Mouse (Mus musculus) spleen, postnatal 0 days (tissue): ENCODE measurements around the gene Gng7. TPM values are rescaled to one million over a fixed set of nuclear protein-coding genes. Genes with fewer than 3 reads are reported as not detected.

Source experiments
- polyA plus RNA-seq: library from polyadenylated mRNA; unstranded; fragments of >200 nt; fragmentation: Nextera tagmentation; extraction: Ambion mirVana; gene quantifications from 2 replicates; pipeline ENCODE4 v1.2.1, GENCODE M21; 2015

Gng7 gene
- polyA plus RNA-seq = 0.67 and 0.95 TPM in 2 replicates

GRCm38 (mm10) chr10:81014393-81015384 is at the start of gene Gng7:
Gene Gng7, minus strand, starts transcription at chr10:81014945.

GRCm38 (mm10) chr10:81059603-81060543 is 45.1 kb upstream of the Gng7 start, which contains the start of gene Sgta:
Gene Sgta, minus strand, starts transcription at chr10:81060181.

DNA sequence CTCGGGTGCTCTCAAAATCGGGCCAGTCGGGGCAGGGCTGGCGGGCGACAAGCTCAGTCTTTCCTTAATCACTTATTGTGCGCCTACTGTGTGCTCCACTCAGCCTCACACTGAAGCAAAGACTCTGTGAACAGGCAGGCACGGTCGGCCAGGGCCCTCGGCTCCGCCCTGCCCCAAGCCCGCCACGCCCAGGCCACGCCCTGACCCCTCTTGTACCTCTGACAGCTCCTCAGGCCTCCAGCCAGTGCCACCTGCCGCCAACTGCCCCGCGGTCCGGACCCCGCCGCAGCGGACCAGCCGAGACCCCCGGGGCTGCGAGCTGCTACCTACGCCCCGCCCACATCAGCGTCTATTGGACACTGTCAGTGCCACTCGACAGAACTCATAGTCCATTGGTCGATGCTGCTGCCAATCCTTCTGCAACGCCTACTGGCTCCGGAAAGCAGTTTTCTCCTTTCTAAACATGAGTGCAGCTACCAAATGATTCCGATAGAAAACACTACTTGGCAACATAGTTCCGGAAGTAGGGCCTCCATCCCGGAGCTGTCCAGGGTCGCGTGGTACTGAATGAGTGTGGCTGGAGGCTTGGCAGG is 22.3 kb upstream of the Gng7 start, which contains the start of gene Slc39a3:
Gene Slc39a3, minus strand, starts transcription at position 439 of the 593 bp plus-strand sequence.

DNA sequence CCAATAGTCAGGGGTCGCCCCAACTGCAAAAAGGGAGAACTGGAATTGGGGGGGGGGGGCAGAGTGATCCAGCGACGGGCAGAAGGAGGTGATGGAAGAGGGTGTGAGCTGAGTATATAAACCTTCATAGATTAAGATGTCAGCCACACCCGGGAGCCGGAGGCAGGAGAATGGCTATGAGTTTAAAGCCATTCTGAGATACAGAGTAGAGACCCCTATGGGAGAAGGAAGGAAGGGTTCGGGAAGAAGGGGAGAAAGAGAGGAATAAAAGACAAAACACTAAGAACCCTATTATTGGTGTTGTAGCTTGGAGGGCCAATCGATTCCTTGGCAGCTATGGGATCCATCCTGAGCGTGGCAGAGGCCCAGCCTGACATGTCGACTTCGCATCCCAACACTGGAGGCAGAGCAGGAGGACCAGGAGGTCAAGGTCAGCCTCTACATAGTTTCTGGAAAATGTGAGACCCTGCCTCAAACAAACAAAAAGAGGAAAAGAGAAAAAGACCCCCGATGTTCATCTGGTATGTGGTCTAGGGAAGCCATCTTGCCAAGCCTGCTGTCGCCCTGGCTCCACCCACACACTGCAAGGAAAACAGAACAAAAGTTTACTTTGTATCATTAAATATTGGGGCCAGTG is 11.0 kb upstream of the Gng7 start, which contains the start of gene Diras1:
Gene Diras1, minus strand, starts transcription at position 24 of the 637 bp plus-strand sequence.

DNA sequence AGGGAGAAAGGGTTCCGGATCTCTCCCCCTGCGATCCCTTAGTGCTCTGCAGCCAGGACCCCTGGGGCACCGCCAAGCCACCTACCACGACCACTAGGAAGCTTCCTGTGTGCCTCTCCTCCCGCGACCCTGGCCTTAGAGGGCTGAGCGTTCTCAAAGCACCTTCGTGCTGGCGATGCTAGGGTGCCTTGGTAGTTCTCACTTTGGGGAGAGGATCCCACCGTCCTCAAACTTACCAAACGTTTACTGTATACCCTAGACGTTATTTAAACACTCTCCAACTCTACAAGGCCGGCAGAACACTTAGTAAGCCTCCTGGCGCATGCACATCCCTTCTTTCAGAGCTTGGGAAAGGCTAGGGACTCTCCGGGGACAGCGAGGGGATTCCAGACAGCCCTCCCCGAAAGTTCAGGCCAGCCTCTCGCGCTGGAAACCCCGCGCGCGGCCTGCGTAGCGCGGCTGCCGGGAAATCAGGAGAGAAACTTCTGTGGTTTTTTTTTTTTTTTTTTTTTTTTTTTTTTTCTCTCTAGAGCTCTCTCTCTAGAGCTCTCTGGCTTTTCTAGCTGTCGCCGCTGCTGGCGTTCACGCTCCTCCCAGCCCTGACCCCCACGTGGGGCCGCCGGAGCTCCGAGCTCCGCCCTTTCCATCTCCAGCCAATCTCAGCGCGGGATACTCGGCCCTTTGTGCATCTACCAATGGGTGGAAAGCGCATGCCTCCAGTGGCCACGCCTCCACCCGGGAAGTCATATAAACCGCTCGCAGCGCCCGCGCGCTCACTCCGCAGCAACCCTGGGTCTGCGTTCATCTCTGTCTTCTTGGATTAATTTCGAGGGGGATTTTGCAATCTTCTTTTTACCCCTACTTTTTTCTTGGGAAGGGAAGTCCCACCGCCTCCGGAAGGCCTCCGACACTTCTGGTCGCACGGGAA is 85.2 kb downstream of the Gng7 start, which contains the start of gene Gadd45b:
Gene Gadd45b, plus strand, starts transcription at position 775 of the 928 bp plus-strand sequence.

DNA sequence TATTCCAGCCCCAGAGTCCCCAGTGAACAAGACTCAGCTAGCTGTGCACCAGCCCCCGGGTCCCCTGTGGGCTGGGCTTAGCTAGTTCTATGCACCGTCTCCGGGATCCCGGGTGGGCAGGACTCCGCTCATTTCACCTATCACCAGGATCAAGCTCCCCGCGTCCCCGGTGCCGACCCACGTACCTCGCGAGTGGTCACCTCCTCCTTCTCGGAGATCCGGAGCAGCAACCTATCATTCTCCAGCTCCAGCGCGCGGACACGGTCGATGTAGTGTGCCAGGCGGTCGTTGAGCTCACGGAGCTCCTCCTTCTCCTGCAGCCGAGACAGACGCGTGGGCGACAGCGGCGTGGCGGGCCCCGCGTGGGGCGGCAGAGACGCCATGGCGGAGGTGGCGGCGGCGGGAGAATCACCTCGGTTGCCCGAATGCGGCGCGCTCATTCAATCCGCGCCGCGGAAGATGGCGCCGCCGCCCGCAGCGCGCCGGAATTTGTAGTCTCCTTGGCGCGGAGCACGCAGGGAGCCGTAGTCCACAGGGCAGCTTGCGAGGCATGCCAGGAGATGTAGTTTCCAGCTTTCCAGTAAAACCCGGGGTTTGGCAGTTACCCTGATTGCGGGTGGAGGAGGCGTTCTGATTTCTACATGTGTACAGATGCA is 96.8 kb downstream of the Gng7 start, which contains the start of gene Lmnb2:
Gene Lmnb2, minus strand, starts transcription at position 467 of the 656 bp plus-strand sequence.

GRCm38 (mm10) chr10:80900318-80901247 is 114.2 kb downstream of the Gng7 start, which contains the start of gene Timm13:
Gene Timm13, minus strand, starts transcription at chr10:80900969.

Other genes with a start within 250 kb of the Gng7 start
- gene Sf3a2, start 216.7 kb downstream of the Gng7 start, polyA plus RNA-seq = 43.1 and 44.2 TPM in 2 replicates
- 91.0 and 101 TPM in 2 replicates for gene Plekhj1, start 216.3 kb downstream of the Gng7 start, polyA plus RNA-seq
- 0.07 TPM in 1 of 2 replicates, not detected in the other for gene Amh, start 209.7 kb downstream of the Gng7 start, polyA plus RNA-seq
- 0.13 and 0.29 TPM in 2 replicates for gene Jsrp1, start 201.4 kb downstream of the Gng7 start, polyA plus RNA-seq
- gene Oaz1, start 188.3 kb downstream of the Gng7 start, polyA plus RNA-seq = 1,694 and 1,746 TPM in 2 replicates
- 0.24 TPM in 1 of 2 replicates, not detected in the other for gene Lingo3, start 170.9 kb downstream of the Gng7 start, polyA plus RNA-seq
- gene Lsm7, start 159.7 kb downstream of the Gng7 start, polyA plus RNA-seq = 245 and 270 TPM in 2 replicates
- 70.4 and 75.6 TPM in 2 replicates for gene Sppl2b, start 159.7 kb downstream of the Gng7 start, polyA plus RNA-seq
- 0.08 TPM in 1 of 2 replicates, not detected in the other for gene Tmprss9, start 143.1 kb downstream of the Gng7 start, polyA plus RNA-seq
- 233 and 235 TPM in 2 replicates for gene Timm13, start 114.0 kb downstream of the Gng7 start, polyA plus RNA-seq
- gene Lmnb2, start 96.7 kb downstream of the Gng7 start, polyA plus RNA-seq = 10.5 and 12.7 TPM in 2 replicates
- gene Gadd45b, start 84.9 kb downstream of the Gng7 start, polyA plus RNA-seq = 10.3 and 11.5 TPM in 2 replicates
- not detected in 2 replicates for gene Diras1, start 10.7 kb upstream of the Gng7 start, polyA plus RNA-seq
- 5.5 and 7.1 TPM in 2 replicates for gene Slc39a3, start 22.5 kb upstream of the Gng7 start, polyA plus RNA-seq
- gene Sgta, start 45.2 kb upstream of the Gng7 start, polyA plus RNA-seq = 54.6 and 63.6 TPM in 2 replicates
- 19.3 and 20.4 TPM in 2 replicates for gene Thop1, start 55.1 kb upstream of the Gng7 start, polyA plus RNA-seq
- gene Creb3l3, start 83.9 kb upstream of the Gng7 start, polyA plus RNA-seq = 0.30 and 0.38 TPM in 2 replicates
- gene Map2k2, start 91.0 kb upstream of the Gng7 start, polyA plus RNA-seq = 93.5 and 93.8 TPM in 2 replicates
- 59.5 and 59.9 TPM in 2 replicates for gene Zbtb7a, start 120.3 kb upstream of the Gng7 start, polyA plus RNA-seq
- 25.3 and 25.7 TPM in 2 replicates for gene Pias4, start 153.0 kb upstream of the Gng7 start, polyA plus RNA-seq
- gene Eef2, start 161.7 kb upstream of the Gng7 start, polyA plus RNA-seq = 454 and 484 TPM in 2 replicates
- gene Dapk3, start 168.1 kb upstream of the Gng7 start, polyA plus RNA-seq = 22.4 and 23.8 TPM in 2 replicates
- not detected in 2 replicates for gene 4930442H23Rik, start 168.9 kb upstream of the Gng7 start, polyA plus RNA-seq
- gene Nmrk2, start 187.1 kb upstream of the Gng7 start, polyA plus RNA-seq = not detected in 2 replicates
- not detected in 2 replicates for gene Atcay, start 215.9 kb upstream of the Gng7 start, polyA plus RNA-seq
- gene Zfr2, start 218.2 kb upstream of the Gng7 start, polyA plus RNA-seq = 0.65 and 0.82 TPM in 2 replicates
- 4.1 and 6.0 TPM in 2 replicates for gene Matk, start 238.0 kb upstream of the Gng7 start, polyA plus RNA-seq